In genomic region chr4:74110816-74111215, GRCm38 (mm10) we compare ENCODE assay signal across 16 mouse cellular contexts.
"Had no signal": no experiment of that assay in that cellular context is flagged by ENCODE, and none has a peak within 500 bp of the region (broad histone marks: within the 10 kb centered on the region; RNA-seq: fewer than 3 reads in every experiment).

No protein-coding gene starts in this region.

- H3K4me2 ChIP-seq: neural tube, embryonic 13.5 days; neural tube, embryonic 15.5 days; stomach, embryonic 15.5 days had no signal

- H3K4me1 ChIP-seq: neural tube, embryonic 13.5 days; neural tube, embryonic 15.5 days; stomach, embryonic 15.5 days had no signal

- DNase-seq: retina, postnatal 1 day; right cerebral cortex, adult 18-20 months; right cerebral cortex, postnatal 14 days; right cerebral cortex, postnatal 25 days; right cerebral cortex, postnatal 4 days; spleen, adult 18-20 months; thymus, adult 18-20 months; thymus, adult 2 months; thymus, postnatal 14 days; thymus, postnatal 25 days; thymus, postnatal 36 days; thymus, postnatal 4 days had no signal

- H3K27me3 ChIP-seq: neural tube, embryonic 13.5 days; neural tube, embryonic 15.5 days; stomach, embryonic 15.5 days had no signal

- H3K9ac ChIP-seq: neural tube, embryonic 13.5 days; neural tube, embryonic 15.5 days; stomach, embryonic 15.5 days had no signal

- H3K27ac ChIP-seq: neural tube, embryonic 13.5 days; neural tube, embryonic 15.5 days; stomach, embryonic 15.5 days; stomach, postnatal 0 days had no signal

- H3K9me3 ChIP-seq: neural tube, embryonic 13.5 days; neural tube, embryonic 15.5 days; stomach, embryonic 15.5 days had no signal

- H3K36me3 ChIP-seq: neural tube, embryonic 13.5 days; neural tube, embryonic 15.5 days; stomach, embryonic 15.5 days had no signal

- H3K4me3 ChIP-seq: neural tube, embryonic 13.5 days; neural tube, embryonic 15.5 days; stomach, embryonic 15.5 days had no signal
